Mouse (Mus musculus) kidney, postnatal 36 days (tissue): ENCODE data around the gene Anks1b.
"Not testable (repeated sequence)": the region's sequence is repeated elsewhere in the genome, so short reads cannot be mapped to it uniquely, and the experiment has no call there.

Experiments used
- DNase-seq, 2 experiments: peaks; one replicate each; pipeline ENCODE4 v3.0.0; 2021 to 2022; ENCODE audit warnings: mixed read lengths in 2 of 2

Gene Anks1b

DNA sequence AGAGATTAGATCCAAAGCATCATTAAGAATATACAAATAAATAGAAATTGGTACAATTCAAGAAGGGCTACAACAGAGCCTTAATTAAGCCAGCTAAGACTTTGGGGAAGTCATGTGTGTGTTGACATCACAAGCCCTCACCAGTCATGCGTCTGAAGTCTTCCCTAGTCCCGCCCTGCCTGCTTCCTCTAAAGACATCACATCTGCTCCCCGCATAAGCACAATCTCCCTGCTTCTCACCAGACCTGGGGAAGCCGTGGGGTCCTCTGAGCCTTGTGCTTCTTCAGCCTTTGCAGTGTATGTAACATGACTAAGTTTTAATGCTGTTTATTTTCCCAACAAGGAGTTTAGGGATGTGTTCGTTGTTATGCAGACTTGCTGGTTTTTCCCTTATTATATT, 706.7 kb downstream of the Anks1b start:
- no peak for DNase-seq

- DNase-seq = no peak
Measured at GRCm38 (mm10) chr10:90584052-90584451, 710.7 kb downstream of the Anks1b start.

DNA sequence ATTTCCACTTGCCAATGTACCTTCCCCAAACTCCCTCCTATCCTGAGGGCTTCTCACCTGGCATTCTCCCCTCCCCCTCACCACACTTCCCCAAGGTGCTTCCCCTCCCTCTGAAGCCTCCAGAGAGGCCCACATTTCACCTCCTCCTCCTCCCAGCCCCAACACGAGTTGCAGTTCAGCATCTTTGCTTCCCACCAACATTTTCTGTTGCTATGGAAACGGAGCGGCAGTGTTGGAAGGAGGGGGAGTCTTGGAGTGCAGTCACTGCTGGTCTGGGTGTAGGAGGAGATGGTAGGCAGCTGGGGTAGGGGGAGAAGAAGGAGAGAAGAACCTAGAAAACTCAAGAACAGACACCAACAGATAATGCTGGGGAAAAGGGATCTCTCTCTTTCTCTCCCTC, 722.8 kb downstream of the Anks1b start:
- DNase-seq = no peak

DNA sequence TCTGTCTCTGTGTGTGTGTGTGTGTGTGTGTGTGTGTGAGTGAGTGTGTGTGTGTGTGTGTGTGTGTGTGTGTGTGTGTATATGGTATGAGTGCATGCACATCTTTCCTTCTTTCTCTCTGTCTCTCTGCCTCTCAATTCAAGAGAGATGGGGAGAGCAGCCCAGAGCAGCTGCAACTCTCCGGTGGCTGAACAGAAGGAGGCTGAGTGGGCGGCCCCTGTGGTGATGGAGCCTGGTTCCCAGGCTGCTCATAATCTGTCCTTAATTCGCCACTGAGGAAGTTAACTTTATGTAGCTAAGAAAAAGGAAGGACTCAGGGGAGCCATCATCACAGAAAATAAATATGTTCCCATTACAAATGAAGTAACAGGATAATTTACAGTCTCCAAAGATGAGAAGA, 723.3 kb downstream of the Anks1b start:
- DNase-seq = no peak

DNA sequence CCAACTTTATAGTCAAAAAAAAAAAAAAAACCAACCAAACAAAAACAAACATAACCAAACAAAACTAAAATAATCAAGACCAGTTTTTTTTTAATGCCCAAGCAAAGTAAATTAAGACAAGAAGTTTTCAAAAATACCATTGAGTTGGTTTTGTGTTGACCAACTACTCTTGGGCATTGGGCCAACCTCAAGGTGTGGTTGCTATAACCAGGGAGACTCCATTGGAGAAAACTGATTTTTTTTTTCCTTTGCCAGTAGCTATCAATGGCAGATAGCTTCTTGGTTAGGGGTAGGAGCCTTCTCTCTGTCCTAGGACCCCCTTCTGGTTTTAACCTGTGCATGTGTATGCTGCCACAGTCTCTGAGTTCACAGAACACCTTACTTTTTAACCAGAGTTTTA, 725.8 kb downstream of the Anks1b start:
- DNase-seq = no peak

DNA sequence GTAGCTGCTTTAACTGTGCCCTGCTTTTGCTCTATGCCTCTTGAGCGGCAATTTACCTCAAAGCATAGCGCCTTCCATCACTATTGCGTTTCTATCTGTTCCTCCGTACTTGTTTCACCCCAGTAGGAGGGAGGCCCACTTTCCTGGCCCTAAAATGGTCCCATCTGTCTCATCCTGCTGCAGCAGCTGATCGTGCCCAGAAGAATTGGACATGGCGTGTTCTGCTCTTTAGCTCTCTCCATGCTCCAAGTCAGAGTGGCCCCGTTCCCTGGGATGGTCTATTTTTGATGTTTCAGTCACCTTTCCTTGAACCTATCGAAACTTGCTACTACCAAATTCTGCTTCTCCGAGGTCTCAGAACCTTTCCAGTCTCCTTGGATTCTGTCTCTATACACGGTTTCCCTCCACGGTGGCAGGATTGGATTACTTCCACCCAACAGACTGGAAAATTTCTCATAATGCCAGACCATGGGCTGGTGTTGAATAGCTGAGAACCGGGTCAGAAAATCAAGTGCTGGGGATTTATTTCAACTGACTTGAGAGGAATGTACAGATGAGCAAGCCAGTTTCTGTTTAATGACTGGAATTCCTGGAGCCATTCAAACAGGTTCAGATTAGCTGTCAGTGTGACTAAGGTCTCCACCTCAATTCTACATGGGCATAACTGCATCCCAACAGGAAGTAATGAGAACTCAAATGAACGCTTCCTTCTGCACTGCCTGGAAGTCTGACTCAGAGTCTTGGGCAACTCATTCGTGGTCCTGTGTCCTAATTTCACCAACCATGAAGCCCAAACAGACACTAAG, 726.6 kb downstream of the Anks1b start:
- DNase-seq = no peak

GRCm38 (mm10) chr10:90607586-90607985, 734.3 kb downstream of the Anks1b start:
- DNase-seq = no peak

GRCm38 (mm10) chr10:90609437-90609836, 736.1 kb downstream of the Anks1b start:
- no peak for DNase-seq

DNA sequence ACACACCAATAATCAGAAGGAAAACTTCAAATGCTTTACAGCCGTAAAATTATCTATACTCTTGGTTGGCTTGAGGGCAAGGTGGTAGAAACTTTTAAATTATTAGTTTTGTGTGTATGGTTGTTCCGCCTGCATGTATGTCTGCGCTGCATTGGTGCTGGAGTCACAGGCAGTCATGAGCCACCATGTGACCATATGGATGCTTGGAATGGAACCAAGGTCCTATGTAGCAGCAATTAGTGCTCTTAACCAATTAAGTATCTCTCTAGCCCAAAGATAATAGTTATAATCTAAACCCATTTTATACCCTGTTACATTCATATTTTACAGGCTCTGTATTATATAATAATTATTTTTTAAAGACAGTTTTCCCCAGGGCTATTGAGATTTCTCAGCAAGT, 739.7 kb downstream of the Anks1b start:
- no peak for DNase-seq

GRCm38 (mm10) chr10:90615196-90615595, 741.9 kb downstream of the Anks1b start:
- no peak for DNase-seq

GRCm38 (mm10) chr10:90616622-90617021, 743.3 kb downstream of the Anks1b start:
- DNase-seq = no peak

GRCm38 (mm10) chr10:90617664-90618296, 744.5 kb downstream of the Anks1b start:
- no peak for DNase-seq

- no peak for DNase-seq
Measured at GRCm38 (mm10) chr10:90627532-90627931, 754.2 kb downstream of the Anks1b start.

DNA sequence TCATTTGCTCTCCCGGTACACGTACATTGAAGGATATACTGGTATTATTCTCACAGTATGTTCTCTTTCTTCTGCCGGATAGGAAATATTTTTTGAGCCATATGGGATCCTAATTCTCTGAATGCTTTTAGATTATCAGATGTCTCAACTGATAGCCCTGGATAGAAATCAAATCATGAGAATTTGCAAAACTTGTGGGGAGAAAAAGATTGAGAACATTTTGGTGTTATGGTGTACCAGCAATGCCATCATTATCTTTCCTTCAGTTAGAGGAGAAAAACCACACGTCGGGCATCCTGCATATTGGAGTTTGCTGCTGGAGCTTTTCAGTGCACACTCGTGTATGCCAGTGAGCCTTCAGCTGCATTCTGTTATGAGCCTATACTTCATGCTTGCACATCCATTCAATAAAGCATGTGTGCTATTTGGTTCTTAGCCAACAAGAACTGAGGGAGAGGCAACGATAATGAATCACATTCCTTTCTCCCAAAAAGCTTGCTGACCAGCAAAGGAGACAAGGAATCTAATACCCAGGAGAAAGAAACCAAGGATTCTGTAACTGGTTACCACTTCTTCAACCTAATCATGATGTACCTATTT, 756.9 kb downstream of the Anks1b start:
- no peak for DNase-seq

- DNase-seq = not testable (repeated sequence)
Measured at GRCm38 (mm10) chr10:90630794-90631193, 757.5 kb downstream of the Anks1b start.

DNA sequence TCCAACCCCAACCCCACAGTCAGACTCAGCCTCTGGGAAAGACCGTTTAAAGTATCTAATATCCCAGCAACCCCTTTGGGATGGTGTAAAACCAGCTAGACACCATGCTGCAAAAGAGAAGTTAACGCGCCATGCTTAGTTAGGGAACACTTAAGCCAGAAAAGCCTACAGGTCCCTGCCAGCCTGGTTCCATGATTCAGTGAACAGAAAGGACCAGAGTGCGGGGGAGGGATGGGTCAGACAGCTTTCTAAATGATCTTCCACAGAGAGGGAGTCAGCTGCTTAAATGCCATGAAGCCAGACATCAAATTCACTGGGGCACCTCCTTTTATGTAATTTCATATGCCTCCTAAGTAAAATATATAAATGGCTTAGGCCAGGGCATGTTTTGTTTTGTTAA, 764.0 kb downstream of the Anks1b start:
- DNase-seq = peak in 1 of 2 experiments; percentile 1

DNA sequence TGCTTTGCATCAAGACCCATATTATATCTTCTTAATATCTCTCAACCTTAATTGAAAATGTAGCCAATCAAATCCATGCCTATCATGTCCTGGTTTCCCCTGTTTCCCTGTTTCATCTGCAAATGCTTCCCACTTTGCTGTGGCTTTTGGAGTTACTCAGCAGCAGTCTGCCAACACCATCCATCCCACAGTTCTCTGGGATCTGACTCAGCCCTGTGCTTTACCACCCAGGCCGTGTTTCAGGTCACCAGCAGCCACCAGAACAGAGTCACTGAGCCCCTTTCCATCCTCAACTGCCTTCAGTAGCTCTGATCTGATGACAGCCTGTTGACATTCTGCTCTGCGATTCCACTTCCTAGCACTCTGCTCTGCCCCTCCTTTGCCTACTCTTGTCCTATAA, 776.4 kb downstream of the Anks1b start:
- no peak for DNase-seq

- DNase-seq = peak in 1 of 2 experiments; percentile 3
Measured at GRCm38 (mm10) chr10:90657416-90658120, 784.3 kb downstream of the Anks1b start.

DNA sequence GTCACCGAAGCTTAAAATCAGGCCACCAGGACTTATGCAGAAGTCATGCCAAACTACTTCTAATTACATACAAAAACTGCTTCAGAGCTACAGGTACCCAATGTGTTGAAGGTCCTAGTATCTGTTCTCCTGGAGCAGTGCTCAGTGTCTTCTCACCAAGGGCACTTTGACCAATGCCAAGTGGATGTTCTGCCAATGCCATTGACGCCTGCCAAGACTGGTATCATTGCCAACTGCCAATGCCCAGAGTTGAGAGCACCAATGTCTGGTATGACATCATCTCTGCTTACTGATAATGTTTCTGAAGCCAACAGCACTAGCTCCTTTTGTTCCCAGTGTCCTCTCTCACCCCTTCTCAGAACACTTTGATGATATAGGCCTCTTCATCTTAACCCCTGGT, 793.4 kb downstream of the Anks1b start:
- DNase-seq = peak in 1 of 2 experiments; percentile 5

GRCm38 (mm10) chr10:90670291-90670690, 797.0 kb downstream of the Anks1b start:
- DNase-seq = no peak

- no peak for DNase-seq
Measured at GRCm38 (mm10) chr10:90672135-90672534, 798.8 kb downstream of the Anks1b start.

DNA sequence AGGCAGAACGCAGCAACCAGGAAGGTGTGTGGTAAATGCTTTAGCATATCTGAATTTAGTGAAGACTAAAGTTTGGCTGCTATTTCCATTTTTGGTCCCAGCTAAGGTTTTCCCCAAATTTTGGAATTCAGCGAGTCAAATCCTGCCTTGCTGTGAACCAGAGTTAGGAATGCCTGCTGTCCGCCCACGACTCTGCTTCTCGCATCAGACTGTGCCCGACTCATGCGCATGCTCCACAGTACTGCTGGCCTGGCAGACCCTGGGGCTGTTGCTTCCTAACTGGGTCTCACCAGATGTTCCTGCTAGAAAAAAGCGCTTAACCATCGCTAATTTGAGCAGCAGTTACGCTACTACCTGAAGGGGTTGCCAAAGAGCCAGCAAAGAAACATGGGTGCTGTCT, 801.1 kb downstream of the Anks1b start:
- no peak for DNase-seq

GRCm38 (mm10) chr10:90677421-90677820, 804.1 kb downstream of the Anks1b start:
- no peak for DNase-seq
